Mouse (Mus musculus): ENCODE measurements around the gene Zbtb38.
A peak's percentile ranks its signal among the peaks of the same experiment; 100 is the strongest.

The Zbtb38 gene

DNA sequence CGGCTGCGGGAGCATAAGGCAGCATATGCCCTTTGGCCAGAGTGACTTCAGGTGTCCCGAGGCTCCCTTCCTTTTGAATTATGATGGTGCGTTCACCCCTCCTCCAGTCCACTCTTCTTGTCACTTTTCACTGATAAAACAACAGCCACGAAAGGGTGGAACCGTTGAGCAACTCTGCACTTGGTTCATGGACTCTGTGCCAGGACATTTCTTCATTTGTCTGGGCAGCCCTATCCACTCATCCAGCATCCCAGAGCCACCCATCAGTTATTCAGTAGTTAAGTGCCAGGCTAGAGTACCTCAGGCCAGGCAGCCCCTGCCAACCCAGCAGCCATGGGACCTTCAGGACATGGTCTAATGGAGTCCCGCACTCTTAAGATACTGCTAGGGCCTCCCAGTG lies 114.1 kb downstream of the Zbtb38 start:
- DNase-seq (ENCODE audit: low spot score in 2 of 2): no peak

DNA sequence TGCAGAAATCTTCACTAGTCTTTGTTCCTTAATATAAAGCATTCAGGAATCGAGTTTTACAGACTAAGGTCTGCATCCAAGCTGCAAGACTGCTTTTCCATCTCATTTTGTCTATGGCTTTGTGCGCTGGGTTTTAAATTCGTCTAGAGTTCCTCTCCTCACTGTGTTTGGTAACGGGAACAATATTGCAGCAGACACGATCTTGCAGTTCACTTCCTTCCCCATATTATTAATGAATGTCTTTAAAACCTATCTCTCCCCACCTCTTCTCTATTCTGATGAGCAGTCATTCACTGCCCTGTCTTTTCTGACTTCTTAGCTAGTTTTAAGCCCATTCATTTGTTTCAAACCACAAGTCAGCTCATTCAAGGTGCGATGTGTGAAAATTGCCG lies 115.5 kb downstream of the Zbtb38 start:
- no peak for DNase-seq (ENCODE audit: low spot score in 2 of 2)

DNA sequence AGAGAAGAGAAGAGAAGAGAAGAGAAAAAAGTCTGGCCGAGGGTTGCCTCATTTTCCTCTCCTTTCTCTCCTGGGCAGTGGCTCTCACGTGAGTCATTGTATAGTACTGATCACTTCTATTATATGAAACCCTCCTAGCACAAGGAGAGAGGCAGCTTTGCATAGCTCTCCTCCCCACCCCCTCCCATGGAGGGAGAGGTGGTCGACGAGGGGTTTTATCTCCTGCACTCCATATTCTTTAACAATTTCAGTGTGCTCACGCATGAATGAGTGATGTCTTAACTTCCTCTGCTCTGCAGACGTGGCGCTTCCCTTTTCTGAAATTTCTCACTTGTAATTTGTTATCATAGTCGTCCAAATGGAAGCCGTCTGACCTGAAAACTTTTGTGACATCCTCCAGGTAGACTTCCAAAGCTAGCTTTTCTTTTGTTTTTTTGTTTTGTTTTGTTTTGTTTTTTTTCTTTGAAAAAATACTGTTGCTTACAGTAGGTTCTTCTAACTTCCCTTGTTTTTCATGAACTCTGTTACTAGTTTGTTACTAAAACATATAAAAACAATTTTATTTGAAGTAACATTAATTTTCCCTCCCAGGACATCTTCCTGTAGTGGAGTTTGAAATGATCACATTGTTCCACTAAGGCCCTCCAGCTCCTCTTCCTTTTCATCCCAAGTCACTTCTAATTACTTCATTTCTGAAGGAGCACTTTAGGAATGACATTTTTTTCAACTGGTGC lies 116.0 kb downstream of the Zbtb38 start:
- peak; percentile 19 to 41 for DNase-seq (ENCODE audit: low spot score in 2 of 2)

DNA sequence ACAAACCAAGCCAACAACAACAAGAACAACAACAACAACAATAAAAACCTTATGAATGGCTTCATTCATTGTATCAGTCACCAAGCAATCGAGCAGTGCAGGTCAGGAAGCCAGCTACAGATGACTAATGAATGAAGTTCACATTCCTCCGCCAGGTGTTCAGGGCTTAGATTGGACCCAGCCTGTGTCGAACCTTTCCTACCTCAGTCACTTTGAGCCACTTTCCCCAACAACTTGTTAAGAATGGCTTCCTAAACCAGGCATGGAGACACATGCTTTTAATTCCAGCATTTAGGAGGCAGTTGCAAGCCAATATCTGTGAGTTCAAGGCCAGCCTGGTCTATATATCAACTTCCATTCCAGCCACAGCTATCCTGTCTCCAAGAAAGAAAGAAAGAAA lies 116.7 kb downstream of the Zbtb38 start:
- no peak for DNase-seq (ENCODE audit: low spot score in 2 of 2)

DNA sequence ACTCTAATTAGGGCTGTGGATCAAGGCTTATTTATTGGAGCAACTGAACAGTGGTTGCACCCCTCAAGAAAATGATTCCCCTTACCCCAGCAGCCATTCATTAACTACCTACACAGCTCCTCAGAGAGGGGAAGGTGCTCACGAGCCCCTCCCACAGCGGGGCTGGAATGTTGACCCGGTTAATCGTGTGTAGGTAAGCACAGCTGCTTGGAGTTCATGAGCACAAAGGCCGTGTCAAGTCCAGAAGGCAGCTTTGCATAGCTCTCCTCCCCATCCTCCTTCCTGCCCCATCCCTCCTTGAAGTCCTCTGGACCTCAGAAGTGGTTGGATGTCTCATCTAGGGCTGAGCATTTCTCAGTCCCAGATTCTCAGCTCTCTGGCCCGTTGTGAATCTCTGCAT lies 117.5 kb downstream of the Zbtb38 start:
- DNase-seq (ENCODE audit: low spot score in 2 of 2): no peak

DNA sequence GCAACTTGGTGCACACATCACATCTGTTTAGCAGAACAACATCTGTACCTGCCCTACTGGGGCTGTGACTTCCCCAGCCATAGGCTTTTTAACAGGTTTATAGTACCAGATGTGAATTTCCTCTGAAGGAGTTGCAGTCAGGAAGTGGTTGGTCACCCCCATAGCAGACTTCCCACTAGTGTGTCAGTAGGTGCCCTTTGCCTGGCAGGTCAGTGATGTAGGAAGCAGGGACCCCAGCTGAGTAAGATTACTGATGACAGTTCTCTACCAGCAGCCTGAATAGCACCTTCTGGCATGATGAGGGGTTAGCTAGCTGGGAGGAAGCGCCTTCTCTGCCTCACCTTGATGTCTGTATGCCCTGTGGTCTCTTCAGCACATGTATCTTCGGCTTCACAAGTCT lies 118.9 kb downstream of the Zbtb38 start:
- peak in 1 of 2 experiments; percentile 9 for DNase-seq (ENCODE audit: low spot score in 2 of 2)
